8 mouse cellular contexts compared by ENCODE assay signal in genomic region chr6:51525001-51525400, GRCm38 (mm10). TPM values are rescaled to one million over a fixed set of nuclear protein-coding genes. Genes with fewer than 3 reads are reported as not detected.
DNase-seq lines count a peak whose midpoint lies in the region; ATAC-seq and TF ChIP-seq lines count a peak whose summit lies in the region.

No protein-coding gene starts in this region.

- TF ChIP-seq CTCF in lung, postnatal 0 days (IDR thresholded peaks at IDR 0.05): no peak

- no peaks in the 10 kb centered on the region for H3K36me3 ChIP-seq in lung, postnatal 0 days (ENCODE audit: insufficient read depth, low read length)
- no peaks in the 10 kb centered on the region for H3K36me3 ChIP-seq in embryonic facial prominence, embryonic 15.5 days
- no peaks in the 10 kb centered on the region for H3K36me3 ChIP-seq in limb, embryonic 11.5 days (ENCODE audit: control insufficient read depth, insufficient read depth, low read length)
- no peaks in the 10 kb centered on the region for H3K36me3 ChIP-seq in neural tube, embryonic 14.5 days (ENCODE audit: control insufficient read depth, insufficient read depth, low read length)

- H3K4me2 ChIP-seq in lung, postnatal 0 days (replicated peaks; ENCODE audit: low read depth, low read length): peak overlapping the region; percentile 96
- H3K4me2 ChIP-seq in embryonic facial prominence, embryonic 15.5 days (replicated peaks): peak overlapping the region; percentile 83
- peak overlapping the region; percentile 81 for H3K4me2 ChIP-seq in limb, embryonic 11.5 days (ENCODE audit: low read depth, severe bottlenecking)
- H3K4me2 ChIP-seq in neural tube, embryonic 14.5 days (ENCODE audit: low read depth, low read length): peak overlapping the region; percentile 77

- H3K27ac ChIP-seq in lung, postnatal 0 days (ENCODE audit: low read length): no peak overlapping the region
- H3K27ac ChIP-seq in embryonic facial prominence, embryonic 15.5 days (replicated peaks): no peak overlapping the region
- H3K27ac ChIP-seq in limb, embryonic 11.5 days (replicated peaks; ENCODE audit: low read depth, low read length): no peak overlapping the region
- no peak overlapping the region for H3K27ac ChIP-seq in neural tube, embryonic 14.5 days (ENCODE audit: low read depth, low read length)

- 36% methylated on average over 5 of the region's 5 CpGs for WGBS in lung, postnatal 0 days
- WGBS in embryonic facial prominence, embryonic 15.5 days: 44% methylated on average over 5 of the region's 5 CpGs
- 55% methylated on average over 5 of the region's 5 CpGs for WGBS in limb, embryonic 11.5 days
- 43% methylated on average over 5 of the region's 5 CpGs for WGBS in neural tube, embryonic 14.5 days

- peaks cover 4% of the 10 kb centered on the region; the same call in 1 of the 2 replicates for H3K4me1 ChIP-seq in lung, postnatal 0 days (ENCODE audit: insufficient read depth, low read depth, low read length)
- peaks cover 7% of the 10 kb centered on the region; the same call in 1 of the 2 replicates for H3K4me1 ChIP-seq in embryonic facial prominence, embryonic 15.5 days
- no peaks in the 10 kb centered on the region for H3K4me1 ChIP-seq in limb, embryonic 11.5 days (ENCODE audit: control insufficient read depth, insufficient read depth, low read length)
- no peaks in the 10 kb centered on the region; the same call in 1 of the 2 replicates for H3K4me1 ChIP-seq in neural tube, embryonic 14.5 days (ENCODE audit: control insufficient read depth, insufficient read depth, low read length)

- H3K9me3 ChIP-seq in lung, postnatal 0 days (ENCODE audit: low read length): no peaks in the 10 kb centered on the region
- H3K9me3 ChIP-seq in embryonic facial prominence, embryonic 15.5 days (replicated peaks): no peaks in the 10 kb centered on the region
- H3K9me3 ChIP-seq in limb, embryonic 11.5 days (ENCODE audit: control insufficient read depth, low read length): no peaks in the 10 kb centered on the region
- no peaks in the 10 kb centered on the region for H3K9me3 ChIP-seq in neural tube, embryonic 14.5 days (ENCODE audit: control insufficient read depth, low read length)

- H3K9ac ChIP-seq in lung, postnatal 0 days (replicated peaks; ENCODE audit: low read depth): no peak overlapping the region
- H3K9ac ChIP-seq in embryonic facial prominence, embryonic 15.5 days: peak overlapping the region; percentile 5; the same call in 1 of the 2 replicates
- H3K9ac ChIP-seq in limb, embryonic 11.5 days (ENCODE audit: low read length): peak overlapping the region; percentile 70; the same call in 1 of the 2 replicates
- H3K9ac ChIP-seq in neural tube, embryonic 14.5 days (replicated peaks; ENCODE audit: low read depth, low read length): peak overlapping the region; percentile 61; the same call in 1 of the 2 replicates

- no peak for TF ChIP-seq EP300 in lung, postnatal 0 days (IDR thresholded peaks at IDR 0.05)

- H3K27me3 ChIP-seq in lung, postnatal 0 days (replicated peaks; ENCODE audit: insufficient read depth, low read length): no peaks in the 10 kb centered on the region
- H3K27me3 ChIP-seq in embryonic facial prominence, embryonic 15.5 days: no peaks in the 10 kb centered on the region
- no peaks in the 10 kb centered on the region for H3K27me3 ChIP-seq in limb, embryonic 11.5 days (ENCODE audit: control insufficient read depth, insufficient read depth, low read length)
- no peaks in the 10 kb centered on the region for H3K27me3 ChIP-seq in neural tube, embryonic 14.5 days (ENCODE audit: control insufficient read depth, insufficient read depth, low read length)

- no peak for DNase-seq in lung, postnatal 0 days (ENCODE audit: low spot score)
- DNase-seq in lung, postnatal 4 days: no peak
- no peak for DNase-seq in limb, embryonic 11.5 days (ENCODE audit: low spot score)
- DNase-seq in urinary bladder, postnatal 36 days (ENCODE audit: low spot score in 2 of 2): no peak
- no peak for DNase-seq in testis, postnatal 14 days (ENCODE audit: low spot score)
- no peak for DNase-seq in adrenal gland, adult 2 months

- 0 out of 2 replicates have a peak overlapping the region, but pooled peaks have one; percentile 59 for H3K4me3 ChIP-seq in lung, postnatal 0 days (ENCODE audit: low read depth, low read length)
- peak overlapping the region; percentile 66 for H3K4me3 ChIP-seq in embryonic facial prominence, embryonic 15.5 days (replicated peaks)
- H3K4me3 ChIP-seq in limb, embryonic 11.5 days (ENCODE audit: low read depth, low read length): no peak overlapping the region
- peak overlapping the region; percentile 76 for H3K4me3 ChIP-seq in neural tube, embryonic 14.5 days (ENCODE audit: low read depth, low read length)

- ATAC-seq in lung, postnatal 0 days: no peak
- ATAC-seq in embryonic facial prominence, embryonic 15.5 days (ENCODE audit: insufficient number of reproducible peaks, low FRiP score, low TSS enrichment, low read depth): 0 out of 2 replicates have a peak, but pooled peaks have one; percentile 54
- no peak for ATAC-seq in limb, embryonic 11.5 days (ENCODE audit: insufficient number of reproducible peaks, low FRiP score, low TSS enrichment, low read depth)
- peak; percentile 58 for ATAC-seq in neural tube, embryonic 14.5 days (ENCODE audit: low read depth)

RNA-seq across cellular contexts. Expression of gene Snx10, which starts 1.3 kb away (rescaled TPM):
- polyA plus RNA-seq in lung, postnatal 0 days (2015; fragmentation: Nextera tagmentation; extraction: Ambion mirVana): 11.8 and 14.3 TPM in 2 replicates
- polyA plus RNA-seq in embryonic facial prominence, embryonic 15.5 days (2015; fragmentation: Nextera tagmentation; extraction: Ambion mirVana): 13.4 and 13.8 TPM in 2 replicates
- polyA plus RNA-seq in limb, embryonic 11.5 days (2014; fragmentation: Nextera tagmentation; extraction: Ambion mirVana): 16.8 and 19.1 TPM in 2 replicates
- polyA plus RNA-seq in neural tube, embryonic 14.5 days (2014; fragmentation: Nextera tagmentation; extraction: Ambion mirVana): 62.4 and 63.9 TPM in 2 replicates
- 10 to 100 TPM; 36.2 to 69.2 TPM for total RNA-seq in adrenal gland, adult 2 months (2021)
- 0.81 and 0.95 TPM in 2 replicates for polyA plus RNA-seq in adrenal gland, adult 2 months (2012; rRNA removed)

RNA-seq across cellular contexts. Expression of gene Cbx3, which starts 54.8 kb away (rescaled TPM):
- polyA plus RNA-seq in lung, postnatal 0 days (2015; fragmentation: Nextera tagmentation; extraction: Ambion mirVana): 233 and 240 TPM in 2 replicates
- 380 and 384 TPM in 2 replicates for polyA plus RNA-seq in embryonic facial prominence, embryonic 15.5 days (2015; fragmentation: Nextera tagmentation; extraction: Ambion mirVana)
- 677 and 697 TPM in 2 replicates for polyA plus RNA-seq in limb, embryonic 11.5 days (2014; fragmentation: Nextera tagmentation; extraction: Ambion mirVana)
- polyA plus RNA-seq in neural tube, embryonic 14.5 days (2014; fragmentation: Nextera tagmentation; extraction: Ambion mirVana): 360 and 386 TPM in 2 replicates
- total RNA-seq in adrenal gland, adult 2 months (2021): 10 to 100 TPM; 58.8 to 97.3 TPM
- polyA plus RNA-seq in adrenal gland, adult 2 months (2012; rRNA removed): 5.3 and 5.9 TPM in 2 replicates

RNA-seq across cellular contexts. Expression of gene Hnrnpa2b1, which starts 55.3 kb away (rescaled TPM):
- polyA plus RNA-seq in lung, postnatal 0 days (2015; fragmentation: Nextera tagmentation; extraction: Ambion mirVana): 613 and 721 TPM in 2 replicates
- polyA plus RNA-seq in embryonic facial prominence, embryonic 15.5 days (2015; fragmentation: Nextera tagmentation; extraction: Ambion mirVana): 1,589 and 1,636 TPM in 2 replicates
- 1,465 and 1,829 TPM in 2 replicates for polyA plus RNA-seq in limb, embryonic 11.5 days (2014; fragmentation: Nextera tagmentation; extraction: Ambion mirVana)
- 791 and 971 TPM in 2 replicates for polyA plus RNA-seq in neural tube, embryonic 14.5 days (2014; fragmentation: Nextera tagmentation; extraction: Ambion mirVana)
- 100 to 1,000 TPM; 435 to 575 TPM for total RNA-seq in adrenal gland, adult 2 months (2021)
- 35.2 and 41.0 TPM in 2 replicates for polyA plus RNA-seq in adrenal gland, adult 2 months (2012; rRNA removed)

Comparison
In these comparisons a context has a peak if more than half of its experiments do, and no peak if none do; other contexts are left out.
1. ATAC-seq: peak in embryonic facial prominence, embryonic 15.5 days (single experiment) and neural tube, embryonic 14.5 days (single experiment); none in lung, postnatal 0 days (single experiment) and limb, embryonic 11.5 days (single experiment).
2. RNA of gene Cbx3, which starts 54.8 kb away (polyA plus RNA-seq): 677 to 697 TPM in limb, embryonic 11.5 days, 380 to 384 TPM in embryonic facial prominence, embryonic 15.5 days, 360 to 386 TPM in neural tube, embryonic 14.5 days and 233 to 240 TPM in lung, postnatal 0 days; 5.3 to 5.9 TPM in adrenal gland, adult 2 months; every median in the first group is over 10 times any median in the second.
3. RNA of gene Hnrnpa2b1, which starts 55.3 kb away (polyA plus RNA-seq): 1,589 to 1,636 TPM in embryonic facial prominence, embryonic 15.5 days, 1,465 to 1,829 TPM in limb, embryonic 11.5 days, 791 to 971 TPM in neural tube, embryonic 14.5 days and 613 to 721 TPM in lung, postnatal 0 days; 35.2 to 41.0 TPM in adrenal gland, adult 2 months; every median in the first group is over 10 times any median in the second.
4. Peak in every context shown above with its lines, with median percentiles within 50 percentile points of each other: H3K4me2 ChIP-seq.